Mouse (Mus musculus): ENCODE data around the gene Dnase1. TPM values are rescaled to one million over a fixed set of nuclear protein-coding genes. Genes with fewer than 3 reads are reported as not detected.

The Dnase1 gene
- 4.9 TPM for polyA plus RNA-seq (2017; shearing (Covaris generic))

DNA sequence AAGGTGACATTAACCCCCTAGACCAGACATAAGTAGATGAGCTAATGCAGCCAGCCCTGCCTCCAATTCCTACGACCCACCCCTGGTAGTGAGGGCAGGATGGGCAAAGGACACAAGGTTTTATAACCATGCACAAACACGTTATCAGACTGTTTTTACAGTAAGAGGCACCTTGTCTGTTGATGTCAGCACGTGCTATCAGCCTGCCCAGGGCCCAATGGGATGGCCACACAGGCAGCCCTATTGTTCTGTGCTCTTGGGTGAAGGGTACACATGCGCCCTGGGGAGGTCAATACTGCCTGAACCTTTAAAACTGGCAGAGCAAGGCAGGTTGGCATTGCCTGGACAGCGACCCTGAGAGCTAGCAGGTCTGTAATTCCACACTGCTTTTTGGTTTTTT, at the start of gene Dnase1:
TSS of gene Dnase1 (plus strand) at position 136 of the 400 bp plus-strand sequence.

GRCm38 (mm10) chr16:4003489-4004398, 33.0 kb upstream of the Dnase1 start, which contains the start of gene Slx4:
Gene Slx4, minus strand, starts transcription at chr16:4003770.

DNA sequence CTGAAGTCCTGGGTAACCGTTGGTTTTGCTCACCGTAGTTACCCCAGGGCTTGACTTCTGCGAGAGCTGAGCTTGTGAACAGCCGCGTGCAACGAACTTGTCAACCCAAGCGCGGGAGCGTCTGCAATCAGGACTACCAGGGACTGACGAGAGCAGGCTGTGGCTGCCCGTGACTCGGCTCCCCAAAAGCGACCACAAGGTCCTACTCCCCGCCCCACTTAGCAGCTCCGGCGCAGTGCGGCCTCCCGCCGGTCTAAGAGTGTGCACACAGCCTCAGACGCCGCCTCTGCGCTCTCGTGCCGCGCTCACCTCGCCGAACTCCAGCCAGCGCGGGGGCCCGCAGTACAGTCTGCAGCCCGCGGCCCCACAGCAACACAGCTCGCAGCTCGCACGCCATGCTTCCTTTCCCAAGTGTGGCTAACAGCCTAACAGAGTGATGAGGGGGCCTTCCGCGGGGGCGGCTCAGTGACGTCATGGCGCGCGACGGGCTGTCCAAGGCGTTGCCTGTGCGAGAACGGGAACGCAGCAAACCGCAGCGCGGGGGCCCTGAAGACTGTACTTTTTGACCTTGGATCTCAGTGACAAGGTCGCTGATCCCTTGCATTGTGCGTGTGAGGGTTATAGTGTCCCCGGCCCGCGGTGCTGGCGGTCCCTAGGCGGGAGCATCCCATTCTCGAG, 40.8 kb downstream of the Dnase1 start, which contains the start of gene Trap1:
TSS of gene Trap1 (minus strand) at position 444 of the 678 bp plus-strand sequence.

Other genes starting within 250 kb of the Dnase1 start
- gene Olfr15, start 206.1 kb upstream of the Dnase1 start, polyA plus RNA-seq (2017; shearing (Covaris generic)): not detected
- gene Zfp174, start 189.7 kb upstream of the Dnase1 start, polyA plus RNA-seq (2017; shearing (Covaris generic)): 0.84 TPM
- gene Naa60, start 164.6 kb upstream of the Dnase1 start, polyA plus RNA-seq (2017; shearing (Covaris generic)): 140 TPM
- gene Zfp597, start 152.4 kb upstream of the Dnase1 start, polyA plus RNA-seq (2017; shearing (Covaris generic)): 15.1 TPM
- not detected for gene Gm20695, start 152.3 kb upstream of the Dnase1 start, polyA plus RNA-seq (2017; shearing (Covaris generic))
- 10.6 TPM for gene 1700037C18Rik, start 128.3 kb upstream of the Dnase1 start, polyA plus RNA-seq (2017; shearing (Covaris generic))
- 37.5 TPM for gene Cluap1, start 128.1 kb upstream of the Dnase1 start, polyA plus RNA-seq (2017; shearing (Covaris generic))
- gene Nlrc3, start 60.3 kb upstream of the Dnase1 start, polyA plus RNA-seq (2017; shearing (Covaris generic)): 93.6 TPM
- 44.9 TPM for gene Slx4, start 33.2 kb upstream of the Dnase1 start, polyA plus RNA-seq (2017; shearing (Covaris generic))
- gene Trap1, start 40.9 kb downstream of the Dnase1 start, polyA plus RNA-seq (2017; shearing (Covaris generic)): 74.7 TPM
- 26.6 TPM for gene Crebbp, start 177.1 kb downstream of the Dnase1 start, polyA plus RNA-seq (2017; shearing (Covaris generic))